Mouse (Mus musculus) hindbrain, embryonic 11.5 days (tissue): ENCODE measurements around the gene Pde8a. TPM values are rescaled to one million over a fixed set of nuclear protein-coding genes. Genes with fewer than 3 reads are reported as not detected.

Experiments used
- ATAC-seq: fragments of 200-750 bp; cut with Nextera tagmentation; 2 replicates; pipeline ENCODE4 v1.8.0; 2017; ENCODE audit warnings: mild to moderate bottlenecking, moderate TSS enrichment, moderate library complexity; ENCODE audit not compliant: low FRiP score
- DNase-seq: peaks from one replicate; pipeline ENCODE4 v3.0.0-alpha.2; 2015; ENCODE audit warnings: low spot score
- H3K27ac ChIP-seq: fragments of 300-500 bp; sonication (generic); 2 replicates; pipeline ENCODE4 v1.5.1; 2014; ENCODE audit warnings: mild to moderate bottlenecking, low read depth, low read length
- H3K27me3 ChIP-seq: fragments of 300-500 bp; sonication (generic); 2 replicates; pipeline ENCODE4 v1.6.1; 2014; ENCODE audit warnings: mild to moderate bottlenecking, low read length, moderate library complexity, mixed read lengths; ENCODE audit not compliant: control insufficient read depth, insufficient read depth
- H3K36me3 ChIP-seq: fragments of 300-500 bp; sonication (generic); 2 replicates; pipeline ENCODE4 v1.6.1; 2014; ENCODE audit warnings: mild to moderate bottlenecking, low read length, moderate library complexity, mixed read lengths; ENCODE audit not compliant: control insufficient read depth, insufficient read depth
- H3K4me1 ChIP-seq: fragments of 300-500 bp; sonication (generic); replicated peaks from 2 replicates; pipeline ENCODE4 v1.6.1; 2014; ENCODE audit warnings: low read length, mixed read lengths; ENCODE audit not compliant: control insufficient read depth, insufficient read depth
- H3K4me2 ChIP-seq: fragments of 300-500 bp; sonication (generic); replicated peaks from 2 replicates; pipeline ENCODE4 v1.6.1; 2014; ENCODE audit warnings: mild to moderate bottlenecking, low read depth, low read length
- H3K4me3 ChIP-seq: fragments of 300-500 bp; sonication (generic); 2 replicates; pipeline ENCODE4 v1.5.1; 2014; ENCODE audit warnings: low read depth, low read length
- H3K9ac ChIP-seq: fragments of 300-500 bp; sonication (generic); 2 replicates; pipeline ENCODE4 v1.6.1; 2014; ENCODE audit warnings: low read depth, low read length
- H3K9me3 ChIP-seq: fragments of 300-500 bp; sonication (generic); 2 replicates; pipeline ENCODE4 v1.6.1; 2016; ENCODE audit warnings: low read length; ENCODE audit not compliant: control insufficient read depth
- WGBS: fragments of 180-500 bp; shearing (Covaris S2); extraction: QIAGEN DNeasy Blood & Tissue Kit; methylation state at CpG from one replicate; pipeline ENCODE4 v1.1.7; 2014; 5-methylcytosine and 5-hydroxymethylcytosine counted together
- polyA plus RNA-seq: library from polyadenylated mRNA; unstranded; fragments of >200 nt; fragmentation: Nextera tagmentation; extraction: Ambion mirVana; gene quantifications from 2 replicates; pipeline ENCODE4 v1.2.1, GENCODE M21; 2014

Gene Pde8a
- polyA plus RNA-seq, 1 experiment from 2014 or later = 2.5 TPM

DNA sequence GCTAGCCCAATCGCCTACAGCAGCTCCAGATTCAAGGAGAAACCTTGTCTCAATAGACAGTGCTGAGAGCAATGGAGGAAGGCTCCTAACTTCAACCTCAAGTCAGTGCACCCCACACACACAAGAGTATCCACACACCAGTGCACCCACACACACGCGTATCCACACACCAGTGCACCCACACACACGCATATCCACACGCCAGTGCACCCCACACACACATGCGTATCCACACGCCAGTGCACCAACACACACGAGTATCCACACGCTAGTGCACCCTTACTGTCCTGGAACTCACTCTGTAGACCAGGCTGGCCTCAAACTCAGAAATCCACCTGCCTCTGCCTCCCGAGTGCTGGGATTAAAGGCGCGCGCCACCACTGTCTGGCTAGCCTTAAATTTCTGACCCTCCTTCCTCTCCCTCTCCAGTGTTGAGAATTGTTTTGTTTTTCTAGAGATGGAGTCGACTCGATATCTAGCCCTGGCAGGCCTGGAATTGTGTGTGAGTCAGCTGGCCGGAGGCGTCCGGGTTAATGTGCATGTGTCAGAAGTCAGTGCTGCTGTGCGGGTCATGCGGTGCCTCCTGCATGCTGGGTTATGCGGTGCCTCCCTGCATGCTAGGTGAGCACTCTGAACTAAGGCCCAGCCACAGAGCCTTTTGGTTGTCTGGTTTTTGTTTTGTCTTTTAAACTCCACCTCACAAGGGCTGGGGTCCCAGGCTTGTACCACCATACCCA is 124.6 kb downstream of the Pde8a start:
- ATAC-seq (no peak), DNase-seq (no peak)
- 0 out of 2 replicates have a peak, but pooled peaks cover 5% of the 10 kb centered on the region for H3K36me3 ChIP-seq
- no peaks in the 10 kb centered on the region for H3K9me3 ChIP-seq
- H3K4me3 ChIP-seq = no peak overlapping the region
- 93% methylated on average over 21 of the region's 21 CpGs for WGBS
- H3K27me3 ChIP-seq = no peaks in the 10 kb centered on the region
- no peak overlapping the region for H3K4me2 ChIP-seq
- no peak overlapping the region for H3K9ac ChIP-seq
- H3K27ac ChIP-seq = no peak overlapping the region
- H3K4me1 ChIP-seq = peaks cover 7% of the 10 kb centered on the region

GRCm38 (mm10) chr7:81338522-81338873 is 125.1 kb downstream of the Pde8a start:
- no peak for DNase-seq
- ATAC-seq = no peak
- Histone ChIP-seq H3K4me3 (no peak overlapping the region), H3K27ac (no peak overlapping the region), H3K4me1 (peaks cover 12% of the 10 kb centered on the region), H3K9ac (no peak overlapping the region), H3K36me3 (0 out of 2 replicates have a peak, but pooled peaks cover 6% of the 10 kb centered on the region), H3K4me2 (no peak overlapping the region), H3K27me3 (no peaks in the 10 kb centered on the region), H3K9me3 (no peaks in the 10 kb centered on the region)
- WGBS = 92% methylated on average over 3 of the region's 3 CpGs

DNA sequence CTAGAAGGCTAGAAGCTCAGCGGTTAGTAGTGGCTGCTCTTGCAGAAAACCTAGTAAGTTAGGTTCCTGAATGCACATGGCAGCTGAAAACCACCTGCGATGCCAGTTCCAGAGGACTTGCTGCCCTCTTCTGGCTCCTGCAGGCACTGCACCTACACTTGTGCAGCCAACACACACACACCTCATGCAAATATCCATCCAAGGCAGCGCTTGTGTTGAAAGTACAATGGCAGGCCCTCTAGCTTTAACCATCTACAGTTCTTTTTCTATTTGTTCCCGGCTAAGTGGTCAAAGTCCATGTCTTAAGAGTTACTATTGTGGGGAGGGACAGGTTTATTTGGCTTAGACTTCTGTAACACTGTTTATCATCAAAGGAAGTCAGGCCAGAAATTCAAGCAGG is 126.4 kb downstream of the Pde8a start:
- Histone ChIP-seq H3K27ac (no peak overlapping the region), H3K4me3 (no peak overlapping the region), H3K9ac (no peak overlapping the region), H3K4me1 (peaks cover 15% of the 10 kb centered on the region), H3K36me3 (0 out of 2 replicates have a peak, but pooled peaks cover 6% of the 10 kb centered on the region), H3K27me3 (no peaks in the 10 kb centered on the region), H3K9me3 (no peaks in the 10 kb centered on the region), H3K4me2 (no peak overlapping the region)
- WGBS = 83% methylated on average over 4 of the region's 4 CpGs
- ATAC-seq (no peak), DNase-seq (peak; percentile 77)

DNA sequence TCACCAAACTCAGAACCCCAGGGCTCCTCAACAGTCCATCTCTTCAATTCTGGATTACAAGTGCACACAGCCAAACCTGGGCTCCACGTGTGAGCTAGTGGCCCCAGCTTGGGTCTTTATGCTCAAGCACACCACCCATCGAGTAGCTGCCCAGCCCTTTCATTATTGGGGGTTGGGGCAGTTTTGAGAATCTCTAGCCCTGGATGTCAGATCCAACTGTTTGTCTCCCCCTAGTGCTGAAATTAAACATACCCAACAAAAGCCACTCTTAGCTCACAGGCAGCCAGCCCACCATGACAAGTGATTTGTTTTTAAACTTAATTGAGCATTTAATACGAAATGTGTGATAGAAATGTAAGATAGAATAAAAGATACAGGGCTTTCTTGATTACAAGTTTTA is 128.2 kb downstream of the Pde8a start:
- ATAC-seq (no peak), DNase-seq (peak; percentile 45)
- Histone ChIP-seq H3K36me3 (0 out of 2 replicates have a peak, but pooled peaks cover 6% of the 10 kb centered on the region), H3K4me1 (peaks cover 12% of the 10 kb centered on the region), H3K4me3 (no peak overlapping the region), H3K27me3 (no peaks in the 10 kb centered on the region), H3K4me2 (no peak overlapping the region), H3K27ac (no peak overlapping the region), H3K9ac (no peak overlapping the region), H3K9me3 (no peaks in the 10 kb centered on the region)
- WGBS = 50% methylated on average over 3 of the region's 3 CpGs

GRCm38 (mm10) chr7:81342356-81343094 is 129.1 kb downstream of the Pde8a start:
- Histone ChIP-seq H3K27ac (no peak overlapping the region), H3K4me3 (peak overlapping the region; percentile 99), H3K4me1 (peaks cover 12% of the 10 kb centered on the region), H3K4me2 (peak overlapping the region; percentile 83), H3K36me3 (0 out of 2 replicates have a peak, but pooled peaks cover 6% of the 10 kb centered on the region), H3K27me3 (no peaks in the 10 kb centered on the region), H3K9ac (peak overlapping the region; percentile 99), H3K9me3 (no peaks in the 10 kb centered on the region)
- ATAC-seq (no peak), DNase-seq (no peak)
- WGBS = 78% methylated on average over 8 of the region's 8 CpGs

DNA sequence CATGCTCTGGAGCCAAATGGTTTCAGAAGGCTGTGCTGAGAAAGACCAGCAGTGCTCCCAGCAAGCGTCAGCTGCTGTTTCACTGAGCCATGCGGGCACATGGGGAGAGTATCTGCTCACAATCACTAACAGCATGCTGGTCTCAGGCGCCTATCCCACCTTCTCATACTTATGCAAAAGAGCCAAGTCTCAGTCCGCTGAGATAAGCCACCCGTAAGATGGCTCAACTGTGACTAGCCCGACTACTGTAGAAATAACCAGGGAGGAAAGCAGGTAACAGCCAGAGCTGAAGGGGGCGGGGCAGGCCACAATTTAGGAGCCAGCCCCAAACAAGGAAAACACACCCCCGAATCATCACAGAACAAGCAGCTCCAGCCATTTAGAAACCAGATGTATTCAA is 129.9 kb downstream of the Pde8a start:
- no peak for DNase-seq
- Histone ChIP-seq H3K4me1 (peaks cover 12% of the 10 kb centered on the region), H3K4me2 (peak overlapping the region; percentile 83), H3K36me3 (0 out of 2 replicates have a peak, but pooled peaks cover 6% of the 10 kb centered on the region), H3K27ac (no peak overlapping the region), H3K9me3 (no peaks in the 10 kb centered on the region), H3K4me3 (peak overlapping the region; percentile 99), H3K27me3 (no peaks in the 10 kb centered on the region), H3K9ac (peak overlapping the region; percentile 99)
- WGBS = 38% methylated on average over 8 of the region's 8 CpGs
- no peak for ATAC-seq

GRCm38 (mm10) chr7:81343831-81344230 is 130.4 kb downstream of the Pde8a start:
- ATAC-seq = no peak; the same call in 1 of the 2 replicates
- Histone ChIP-seq H3K4me3 (peak overlapping the region; percentile 99), H3K9me3 (no peaks in the 10 kb centered on the region), H3K27me3 (no peaks in the 10 kb centered on the region), H3K9ac (peak overlapping the region; percentile 99), H3K4me1 (peaks cover 12% of the 10 kb centered on the region), H3K36me3 (0 out of 2 replicates have a peak, but pooled peaks cover 6% of the 10 kb centered on the region), H3K27ac (no peak overlapping the region), H3K4me2 (peak overlapping the region; percentile 83)
- DNase-seq = peak; percentile 23
- 17% methylated on average over 10 of the region's 10 CpGs for WGBS

DNA sequence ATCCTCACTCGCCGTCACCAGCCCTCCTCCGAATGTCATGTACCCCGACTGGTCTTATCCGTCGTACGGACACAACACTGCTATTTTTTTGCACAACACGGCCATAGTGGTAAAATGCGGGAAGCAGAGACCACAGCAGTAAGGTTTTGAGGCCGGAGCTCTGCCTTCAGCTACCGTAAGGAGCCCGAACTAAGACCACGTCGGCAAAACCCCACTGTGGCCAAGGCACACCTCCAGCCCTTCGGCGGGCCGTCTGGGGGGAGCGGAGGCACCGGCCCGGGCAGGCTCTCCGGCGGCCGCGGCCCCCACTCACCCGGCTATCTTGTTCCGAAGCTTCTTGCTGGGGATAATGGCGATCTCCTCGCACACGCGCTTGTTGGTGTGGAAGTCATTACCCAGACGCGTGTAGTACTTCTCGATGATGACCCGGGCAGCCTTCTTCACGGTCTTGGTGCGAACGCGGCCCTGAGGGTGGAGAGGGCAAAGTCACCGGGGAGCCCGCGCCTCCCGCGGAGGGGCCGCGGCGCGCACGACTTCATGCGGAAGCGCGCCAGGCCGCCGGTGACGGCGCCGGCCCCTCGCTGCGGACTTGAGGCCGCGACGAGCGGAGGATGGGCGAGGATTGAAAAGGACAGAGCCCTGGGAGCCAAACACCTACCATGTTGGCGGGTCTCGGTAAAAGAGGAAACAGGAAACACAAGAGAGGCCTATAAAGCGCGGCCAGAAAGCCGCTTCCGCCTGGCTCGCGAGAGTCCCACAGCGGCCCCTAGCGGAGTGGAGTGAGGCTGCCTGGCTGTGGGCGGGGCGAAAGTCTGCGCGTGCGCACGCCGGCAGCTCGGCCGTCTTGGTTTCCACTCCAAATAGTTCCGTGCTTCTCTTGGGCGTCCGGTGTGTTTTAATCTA is 131.4 kb downstream of the Pde8a start, which contains the start of gene Rps17:
Rps17 (minus strand) TSS at position 711 of the 903 bp plus-strand sequence.
- DNase-seq = peak; percentile 98
- peak within 1 kb of the TSS; percentile 99 for H3K4me3 ChIP-seq
- 0 out of 2 replicates have a peak, but pooled peaks cover 6% of the 10 kb centered on the region for H3K36me3 ChIP-seq
- WGBS = under 1% methylated on average over 85 of the region's 85 CpGs
- H3K9ac ChIP-seq = peak within 1 kb of the TSS; percentile 99
- H3K9me3 ChIP-seq = no peaks in the 10 kb centered on the region
- peaks cover 12% of the 10 kb centered on the region for H3K4me1 ChIP-seq
- peak within 1 kb of the TSS; percentile 80 for H3K27ac ChIP-seq
- H3K4me2 ChIP-seq = peak within 1 kb of the TSS; percentile 83
- peak; percentile 89 for ATAC-seq
- H3K27me3 ChIP-seq = no peaks in the 10 kb centered on the region
